Mouse (Mus musculus) mature B cell (primary cell): ENCODE results near the gene Tcf7l2.

Experiments used
- in situ Hi-C: fragments of 300-500 bp; cut with MboI; formaldehyde crosslinking; loops from 2 replicates; pipeline ENCODE4 v1.14.3; 2019

Gene Tcf7l2

DNA sequence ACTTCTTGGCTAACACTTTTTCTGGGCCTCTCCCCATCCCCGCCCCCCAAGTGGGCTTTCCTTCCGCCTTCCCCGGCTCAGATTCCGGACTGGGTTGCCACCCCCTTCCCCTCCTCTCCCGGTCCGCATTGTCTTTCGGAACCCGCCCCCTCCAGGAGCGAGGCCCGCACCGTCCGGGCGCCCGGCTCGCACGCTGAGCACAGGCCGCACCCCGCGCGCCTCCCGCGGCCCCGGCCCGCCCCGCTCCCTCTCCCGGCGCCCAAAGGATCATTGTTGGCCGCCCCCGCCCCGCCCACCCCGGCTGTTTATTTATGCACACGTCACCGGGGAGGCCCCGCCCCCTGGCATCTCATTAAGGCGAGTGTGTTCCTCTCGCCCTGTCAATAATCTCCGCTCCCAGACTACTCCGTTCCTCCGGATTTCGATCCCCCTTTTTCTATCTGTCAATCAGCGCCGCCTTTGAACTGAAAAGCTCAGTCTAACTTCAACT is at the start of gene Tcf7l2:
Tcf7l2 (plus strand) TSS at position 382 of the 490 bp plus-strand sequence.
- in situ Hi-C loops = no loop called here

DNA sequence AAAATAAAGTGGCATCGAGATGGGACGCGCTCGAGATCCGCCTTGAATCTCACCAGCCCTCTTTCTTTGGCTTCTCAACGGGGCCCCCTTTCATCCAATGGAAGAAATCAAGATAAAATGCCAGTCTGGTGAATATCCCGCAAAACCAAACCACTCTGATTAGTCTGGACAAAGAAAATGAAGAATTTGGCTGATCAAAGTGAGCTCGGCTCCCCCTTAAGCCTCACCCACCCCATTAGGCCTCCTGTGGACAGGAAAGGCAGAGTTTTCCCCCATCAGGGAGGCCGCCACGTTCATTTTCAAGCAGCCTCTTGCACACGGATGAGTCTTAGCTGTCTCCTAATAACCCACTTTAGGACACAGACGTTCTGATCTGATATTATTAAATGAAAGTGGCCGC is 47.0 kb upstream of the Tcf7l2 start:
- in situ Hi-C loops = no loop called here

DNA sequence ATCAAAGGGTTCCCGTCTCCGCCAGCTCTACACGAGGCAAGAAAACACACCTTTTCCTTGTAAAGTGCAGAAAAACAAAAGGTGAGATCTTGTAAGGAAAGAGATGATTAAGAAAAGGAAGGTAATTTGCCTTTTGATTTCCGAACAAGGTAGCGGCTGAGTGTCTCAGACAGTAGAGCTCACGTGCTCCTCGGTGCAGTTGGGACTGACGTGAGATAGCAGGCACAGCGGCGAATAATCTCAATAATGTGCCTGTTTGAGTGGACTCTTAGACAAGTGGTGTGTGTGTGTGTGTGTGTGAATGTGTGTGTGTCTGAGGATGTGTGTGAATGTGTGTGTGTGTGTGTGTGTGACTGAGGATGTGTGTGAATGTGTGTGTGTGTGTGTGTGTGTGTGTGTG is 46.2 kb upstream of the Tcf7l2 start:
- in situ Hi-C loops = no loop called here

DNA sequence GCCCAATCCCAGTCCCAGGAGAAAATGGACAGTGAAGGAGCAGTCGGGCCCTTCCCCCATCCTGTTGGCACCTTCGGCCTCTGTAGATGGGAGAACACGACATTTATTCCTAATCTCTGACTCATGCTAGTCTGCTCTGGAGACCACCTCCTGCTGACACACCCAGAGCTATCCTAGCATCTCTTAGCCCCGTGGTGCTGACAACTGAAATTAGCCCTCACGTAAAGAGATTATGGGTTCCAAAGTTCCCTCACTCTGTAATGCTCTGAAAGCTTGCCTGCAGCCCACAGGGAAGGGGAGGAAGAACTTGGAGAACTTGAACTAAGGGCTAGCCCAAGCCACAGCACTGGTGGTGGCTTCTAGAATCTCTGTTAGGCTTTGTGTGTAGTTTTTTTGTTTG is 42.7 kb upstream of the Tcf7l2 start:
- in situ Hi-C loops = no loop called here

DNA sequence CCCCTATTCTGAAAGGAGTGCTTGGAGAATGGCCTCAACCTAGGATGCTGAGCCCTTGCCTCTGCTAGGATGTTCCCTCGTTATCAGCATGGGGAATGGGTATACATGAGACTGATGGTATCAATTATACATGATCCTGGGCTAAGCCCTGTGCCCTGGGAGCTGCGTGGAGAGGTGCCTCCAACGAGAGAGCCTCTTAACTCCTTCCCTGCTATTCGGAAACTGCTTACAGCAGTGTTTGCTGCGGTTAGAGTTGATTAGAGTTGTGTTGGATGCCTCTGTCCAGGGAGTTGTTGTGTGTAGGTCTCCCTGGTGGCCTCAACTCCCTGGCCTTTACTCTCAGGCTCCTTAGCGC is 41.4 kb upstream of the Tcf7l2 start:
- in situ Hi-C loops = no loop called here

DNA sequence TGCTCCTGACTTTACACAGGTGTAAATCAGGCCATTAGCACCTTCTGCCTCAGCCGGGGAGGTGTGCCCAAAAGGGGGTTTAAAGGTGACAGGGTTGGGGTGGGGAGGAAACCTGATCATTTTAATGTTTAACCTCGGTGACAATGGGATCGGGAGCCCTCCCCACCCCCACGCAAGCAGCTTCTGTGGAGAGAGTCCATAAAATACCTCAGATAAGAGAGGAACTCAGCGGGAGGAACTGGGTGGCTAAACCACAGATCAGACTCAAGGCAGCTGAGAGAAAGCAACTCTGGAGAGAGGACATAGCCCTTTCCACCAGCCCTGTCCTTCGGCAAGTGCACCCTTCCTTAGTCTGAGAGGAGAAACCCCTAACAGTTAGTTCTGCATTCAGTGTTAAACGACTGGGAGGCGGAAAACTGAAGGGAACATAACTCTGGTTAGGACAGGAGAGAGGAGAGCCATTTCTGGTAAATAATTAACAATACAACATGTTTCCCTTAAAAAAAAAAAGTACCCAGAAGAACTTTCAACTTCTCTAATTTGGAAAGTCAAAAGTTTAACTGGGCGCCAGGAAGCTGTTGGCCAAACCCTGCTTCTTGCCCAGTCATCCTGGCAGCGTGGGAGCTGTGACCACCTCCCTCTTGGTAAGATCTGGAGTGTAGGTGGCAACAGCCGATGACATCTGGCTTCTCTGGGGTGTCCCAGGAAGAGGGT is 40.9 kb upstream of the Tcf7l2 start:
- in situ Hi-C loops = no loop called here

DNA sequence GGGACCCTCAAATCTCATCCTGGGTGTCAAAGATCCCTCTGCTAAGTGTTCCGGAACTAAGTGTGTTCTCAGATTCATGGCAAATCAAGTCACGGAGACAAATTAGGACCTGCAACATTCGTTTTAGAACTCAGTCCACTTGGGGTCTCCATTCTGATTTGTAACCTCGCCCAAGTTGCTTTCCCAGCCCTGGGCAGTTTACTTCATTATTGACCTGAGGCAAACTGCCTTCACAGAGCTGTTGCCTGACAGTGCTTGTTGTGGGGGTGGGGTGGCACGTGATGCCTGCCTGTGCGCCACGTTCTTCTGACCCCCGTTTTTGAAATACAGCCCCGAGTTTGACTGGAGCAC is 40.4 kb upstream of the Tcf7l2 start:
- in situ Hi-C loops = no loop called here

DNA sequence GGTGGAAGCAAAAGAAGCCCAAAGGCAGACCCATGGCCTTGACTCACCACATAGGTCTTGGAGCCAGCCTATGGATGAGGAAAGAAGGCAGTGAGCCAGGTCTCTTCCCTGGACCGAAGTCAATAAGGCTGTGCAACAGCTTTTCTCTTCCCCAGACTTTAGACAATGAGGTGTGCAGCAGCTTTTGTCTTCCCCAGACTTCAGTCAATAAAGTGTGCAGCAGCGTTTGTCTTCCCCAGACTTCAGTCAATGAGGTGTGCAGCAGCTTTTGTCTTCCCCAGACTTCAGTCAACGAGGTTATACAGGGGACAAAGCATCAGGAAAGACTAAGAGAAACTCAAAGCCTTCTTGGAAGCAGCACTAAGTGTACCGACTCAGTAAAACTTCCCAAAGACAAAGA is 39.5 kb upstream of the Tcf7l2 start:
- in situ Hi-C loops = no loop called here

DNA sequence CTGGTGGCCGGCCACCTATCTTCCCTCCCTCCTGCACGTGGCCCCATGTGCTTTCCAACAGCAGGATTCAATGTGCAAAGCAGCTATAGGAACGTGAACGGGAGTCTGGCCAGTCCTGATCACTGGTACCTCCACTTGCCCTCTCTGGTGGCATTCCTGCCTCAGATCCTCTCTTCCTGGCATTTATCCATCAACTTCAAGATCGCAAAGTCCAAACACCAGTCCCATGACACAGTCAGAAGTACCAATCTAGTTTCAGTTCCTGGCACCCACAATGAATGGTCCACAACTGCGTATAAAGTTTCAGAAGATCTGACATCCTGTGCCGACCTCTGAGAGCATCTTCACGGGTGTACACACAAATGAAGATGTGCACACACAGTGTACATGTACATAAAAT is 38.9 kb upstream of the Tcf7l2 start:
- in situ Hi-C loops = no loop called here

DNA sequence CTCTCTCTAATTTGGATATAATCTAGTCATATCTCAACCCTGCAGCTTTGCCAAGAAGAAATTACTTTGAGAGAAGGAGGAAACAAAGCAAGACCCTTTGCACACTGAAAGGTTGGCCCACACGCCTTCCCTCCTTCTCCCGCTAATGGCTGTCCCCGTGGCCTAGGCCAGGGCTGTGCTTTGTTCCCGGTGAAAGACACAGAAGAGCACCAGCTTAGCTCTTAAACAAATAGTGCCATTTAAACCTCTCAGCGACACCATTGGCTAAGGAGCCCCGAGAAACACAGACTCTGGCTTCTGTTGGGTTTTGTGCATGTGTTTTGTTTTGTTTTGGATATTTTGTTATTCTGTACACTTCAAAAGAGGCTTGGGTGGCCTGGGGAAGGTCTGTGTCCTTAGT is 37.5 kb upstream of the Tcf7l2 start:
- in situ Hi-C loops = no loop called here

DNA sequence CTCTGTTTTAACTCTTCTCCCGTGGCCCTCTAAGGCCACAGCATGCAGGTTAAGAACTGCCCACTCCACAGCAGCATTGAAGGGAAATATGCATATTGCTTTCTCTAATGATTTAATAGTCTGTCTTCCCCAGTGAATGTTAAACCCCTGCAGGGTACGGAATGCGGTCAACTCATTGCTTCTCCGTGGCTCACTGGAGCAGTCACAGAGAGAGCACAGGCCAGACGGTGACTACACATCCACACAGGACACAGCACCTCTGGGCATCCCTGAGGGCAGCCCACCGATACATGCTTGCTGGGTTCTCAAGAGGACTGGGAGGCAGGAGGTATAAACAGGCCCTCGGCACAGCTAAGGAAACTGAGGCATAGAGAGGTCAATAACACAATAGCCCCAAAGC is 35.3 kb upstream of the Tcf7l2 start:
- in situ Hi-C loops = no loop called here

DNA sequence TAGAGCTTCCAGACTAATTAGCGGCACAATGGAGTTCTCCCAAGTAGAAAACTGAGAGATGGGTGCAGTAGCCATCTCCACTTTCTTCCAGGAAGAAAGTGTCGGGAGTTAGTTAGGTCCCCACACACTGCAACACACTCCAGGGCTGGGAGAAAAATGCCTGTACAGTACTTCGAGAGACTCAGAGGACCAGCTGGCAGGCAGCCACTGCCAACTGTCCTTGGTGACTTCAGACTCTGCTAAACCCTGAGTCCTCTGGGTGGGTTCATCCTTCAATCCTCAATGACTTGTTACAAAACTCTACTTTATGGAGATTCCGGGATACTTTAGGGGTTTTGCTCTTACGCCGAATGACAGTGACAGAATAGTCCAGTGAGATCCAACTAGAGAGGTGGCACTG is 34.8 kb upstream of the Tcf7l2 start:
- in situ Hi-C loops = no loop called here

DNA sequence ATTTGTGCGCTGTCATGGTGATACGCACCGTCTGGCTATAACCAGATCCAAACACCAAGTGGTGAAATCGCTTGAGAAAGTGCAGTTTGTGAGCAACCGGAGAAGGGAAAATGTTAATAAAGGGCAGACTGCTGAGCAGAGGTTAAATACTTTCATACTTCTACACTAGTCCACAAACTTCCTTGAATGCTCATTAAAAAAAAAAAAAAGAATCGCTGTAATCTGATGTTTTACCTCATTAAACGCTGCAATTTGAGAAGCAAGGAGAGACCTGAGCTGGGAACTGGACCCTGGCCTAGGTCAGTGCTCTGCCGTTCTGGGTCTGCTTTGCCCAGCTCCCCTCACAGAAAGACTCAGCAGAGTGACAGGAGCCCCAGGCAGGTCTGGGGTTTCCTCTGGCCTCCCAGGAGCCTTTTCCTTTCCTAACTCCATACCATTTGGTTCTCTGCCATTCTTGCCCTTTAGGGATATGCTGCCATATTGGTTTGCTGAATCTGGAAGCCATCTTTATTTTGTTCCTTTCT is 33.5 kb upstream of the Tcf7l2 start:
- in situ Hi-C loops = no loop called here

DNA sequence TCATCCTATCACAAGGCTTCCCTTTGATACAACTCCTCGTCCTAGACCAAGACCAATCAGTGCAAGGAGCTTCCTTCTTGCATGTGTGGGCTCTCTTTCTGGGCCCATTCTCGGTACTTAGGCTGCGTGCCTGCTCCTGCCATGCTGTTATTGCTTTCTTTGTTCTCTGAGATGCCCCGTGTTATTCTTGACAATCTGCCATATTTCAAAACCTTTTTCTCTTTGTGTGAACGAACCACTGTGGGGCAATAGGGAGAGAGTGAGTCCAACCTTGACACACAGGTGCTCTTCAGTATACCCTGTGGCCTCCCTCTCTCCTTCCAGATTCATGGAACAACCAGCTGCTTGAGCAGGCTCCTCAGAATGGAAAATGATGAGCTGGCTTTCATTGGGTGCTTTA is 30.8 kb upstream of the Tcf7l2 start:
- in situ Hi-C loops = no loop called here

DNA sequence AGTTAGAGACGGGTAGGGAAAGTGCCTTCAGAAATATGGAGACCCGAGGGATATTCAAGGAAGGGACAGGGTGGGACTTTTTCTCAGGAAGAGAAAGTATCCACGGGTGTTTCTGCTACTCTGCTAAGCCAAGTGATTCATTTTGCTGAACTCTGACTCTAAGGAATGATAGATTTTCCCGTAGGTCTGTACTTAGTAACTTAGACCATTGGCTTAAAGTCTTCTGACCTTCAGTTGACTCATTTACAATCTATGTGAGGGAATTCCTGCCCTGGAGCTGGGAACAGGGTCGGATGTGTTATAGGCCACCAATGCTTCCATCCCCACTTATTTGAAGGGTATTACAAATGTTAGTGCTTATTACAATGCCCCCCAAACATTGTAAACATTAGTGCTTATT is 29.9 kb upstream of the Tcf7l2 start:
- in situ Hi-C loops = no loop called here

DNA sequence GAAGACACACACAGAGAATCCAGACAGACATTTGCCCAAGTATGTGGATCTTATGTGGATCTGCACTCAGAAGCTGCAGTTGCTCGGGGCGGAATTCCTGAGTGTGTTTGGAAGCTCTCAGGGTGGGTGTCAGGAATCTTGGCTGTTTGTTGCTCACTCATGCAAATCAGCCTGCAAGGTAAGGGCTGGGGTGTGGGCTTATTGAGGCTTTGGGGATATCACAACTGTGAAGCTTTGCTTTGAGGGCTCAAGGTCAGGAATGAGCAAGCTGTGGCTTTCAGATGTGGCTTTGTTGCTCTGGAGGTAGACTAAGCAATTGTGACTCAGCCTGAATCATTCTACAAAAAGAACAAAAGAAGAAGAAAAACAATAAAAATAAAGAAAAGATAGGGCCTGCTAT is 28.9 kb upstream of the Tcf7l2 start:
- in situ Hi-C loops = no loop called here

DNA sequence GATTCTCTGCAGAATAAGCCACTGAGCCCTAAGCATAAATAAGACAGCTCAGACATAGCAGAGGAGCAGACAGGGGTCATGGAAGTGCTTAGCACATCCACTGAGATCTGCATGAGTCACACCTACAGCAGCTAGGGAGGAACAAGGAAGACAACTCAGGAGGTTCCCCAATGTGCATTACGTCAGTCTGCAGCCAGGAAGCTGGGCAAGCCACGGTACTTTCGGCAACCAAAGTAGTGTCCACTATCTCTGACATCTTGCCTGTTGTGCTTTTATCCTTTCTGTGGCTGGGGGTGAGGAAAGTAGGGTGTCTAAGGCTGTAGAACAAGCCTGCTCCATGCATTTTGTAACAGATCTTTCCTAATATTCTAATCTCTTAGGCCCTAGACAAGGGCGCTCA is 27.6 kb upstream of the Tcf7l2 start:
- in situ Hi-C loops = no loop called here

DNA sequence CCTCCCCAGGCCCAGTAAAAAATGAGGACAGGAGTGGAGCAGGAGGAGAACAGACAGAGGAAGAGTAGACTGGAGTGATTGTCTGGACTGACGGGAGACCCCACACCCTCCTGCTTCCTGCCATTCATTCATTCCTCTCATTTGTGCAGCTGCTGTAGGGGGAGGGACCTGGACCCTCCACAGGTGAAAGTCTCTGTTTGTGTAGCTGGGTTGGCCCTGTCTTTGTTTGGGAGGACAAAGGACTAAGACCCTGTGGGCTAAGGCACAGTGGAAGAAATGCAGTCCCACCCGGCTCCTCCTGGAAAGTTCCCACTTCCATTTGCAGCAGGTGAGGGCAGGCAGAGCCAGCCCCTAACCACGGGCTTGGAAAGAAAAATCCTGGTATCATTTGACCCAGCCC is 27.0 kb upstream of the Tcf7l2 start:
- in situ Hi-C loops = no loop called here

DNA sequence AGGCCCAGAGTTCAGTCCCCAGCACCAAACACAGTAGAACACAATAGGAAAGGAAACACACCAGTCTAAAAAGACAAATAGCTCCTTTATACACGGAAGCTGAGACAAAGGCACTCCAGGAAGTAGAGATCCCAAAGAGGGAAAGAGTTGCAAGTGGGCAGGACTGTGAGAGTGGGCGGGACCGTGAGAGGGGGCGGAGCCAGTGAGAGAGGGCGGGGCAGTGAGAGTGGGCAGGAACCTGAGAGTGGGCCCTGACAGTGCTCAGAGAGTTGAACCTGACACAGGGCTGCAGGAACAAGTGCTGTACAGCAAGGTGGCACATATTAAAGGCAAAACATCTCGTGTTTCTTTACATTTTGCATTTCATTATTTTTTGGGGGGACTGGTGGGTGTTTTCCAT is 22.5 kb upstream of the Tcf7l2 start:
- in situ Hi-C loops = no loop called here

DNA sequence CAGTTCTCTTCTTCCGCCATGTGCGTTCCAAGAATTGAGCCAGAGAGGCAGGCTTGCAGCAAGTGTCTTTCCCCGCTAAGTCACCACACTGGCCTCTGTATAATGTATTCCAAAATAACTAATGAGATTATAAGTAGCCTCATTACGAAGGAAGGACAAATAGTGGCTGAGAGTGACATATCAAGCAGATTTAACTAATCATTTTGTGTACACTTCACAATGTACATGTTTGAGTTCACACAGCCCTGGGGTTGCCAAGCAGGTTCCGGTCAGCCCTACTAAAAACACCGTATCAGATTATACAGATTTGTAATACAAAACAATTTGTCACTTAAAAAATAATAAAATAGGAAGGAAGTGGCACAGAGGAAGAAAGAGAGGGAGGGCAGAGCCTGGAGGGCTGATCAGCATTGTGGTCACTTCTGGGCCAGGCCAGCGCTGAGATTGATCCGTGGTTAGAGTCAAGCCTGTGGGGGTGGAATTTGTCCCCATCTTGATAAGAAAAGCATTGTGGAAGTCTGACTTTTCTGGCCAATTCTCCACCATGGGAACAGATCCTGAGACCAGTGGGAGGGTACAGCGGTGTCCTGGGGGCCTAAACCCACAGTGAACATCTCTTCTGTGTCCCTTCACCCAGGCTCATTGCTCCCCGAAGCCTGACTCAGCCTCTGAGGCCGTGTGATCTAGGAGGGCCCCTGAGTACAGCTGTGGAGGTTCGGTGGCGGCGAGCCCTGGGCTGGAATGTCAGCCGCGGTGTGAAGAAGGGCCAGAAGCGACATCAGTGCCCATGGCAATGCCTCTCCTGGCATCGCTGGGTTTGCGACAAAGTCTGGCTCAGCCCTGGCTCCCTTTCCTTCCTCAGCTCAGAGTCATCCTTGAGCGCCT is 21.9 kb upstream of the Tcf7l2 start:
- in situ Hi-C loops = no loop called here

DNA sequence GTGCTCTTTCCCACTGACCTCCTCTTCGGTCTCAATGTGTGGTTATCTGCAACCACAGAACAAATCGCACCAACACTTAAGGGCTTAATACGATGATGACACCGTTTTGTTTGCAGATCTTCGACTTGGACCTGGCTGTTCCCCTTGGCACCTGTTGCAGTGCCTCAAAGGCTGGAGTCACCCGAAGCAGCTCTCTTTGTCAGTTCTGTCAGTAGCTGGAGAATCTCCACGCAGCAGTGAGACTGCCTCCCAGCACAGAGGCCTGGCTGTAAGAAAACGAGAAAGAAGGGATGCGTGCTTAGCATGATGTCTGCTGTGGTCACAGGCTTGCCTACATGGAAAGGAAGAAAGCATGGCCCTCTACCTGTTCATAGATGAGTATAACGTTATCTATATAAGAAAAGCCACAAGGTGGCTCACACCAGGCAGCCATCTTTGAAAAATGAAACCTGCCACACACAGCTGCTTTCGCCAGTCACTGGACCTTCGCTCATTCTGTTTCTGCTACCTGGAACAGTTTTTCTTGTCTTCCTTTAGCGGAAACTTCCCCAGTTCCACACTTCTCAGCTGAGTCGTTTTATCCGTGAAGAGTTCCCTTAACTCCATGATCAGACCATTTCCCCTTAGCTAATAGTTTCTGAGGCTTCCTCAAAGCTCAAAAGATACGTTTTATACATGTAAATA is 21.1 kb upstream of the Tcf7l2 start:
- in situ Hi-C loops = no loop called here

DNA sequence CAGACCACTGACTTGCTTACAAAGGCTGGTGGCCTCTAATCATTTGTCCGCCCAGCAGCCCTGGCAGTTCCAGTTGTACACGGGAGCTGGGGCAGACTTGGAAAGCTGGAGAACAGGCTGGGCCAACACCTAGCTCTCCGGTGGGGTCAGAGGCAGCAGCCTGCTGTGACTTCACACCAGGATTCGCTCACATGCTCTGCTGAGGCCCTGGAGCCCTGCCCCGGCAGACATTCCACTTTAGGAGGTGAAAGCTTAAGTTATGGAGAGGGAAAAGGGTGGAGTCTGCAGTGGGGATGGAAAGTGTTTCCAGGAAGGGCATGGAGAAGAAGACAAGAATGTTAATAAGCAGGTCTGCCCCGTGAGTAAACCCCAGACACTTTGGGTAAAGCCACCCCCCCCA is 19.2 kb upstream of the Tcf7l2 start:
- in situ Hi-C loops = no loop called here

DNA sequence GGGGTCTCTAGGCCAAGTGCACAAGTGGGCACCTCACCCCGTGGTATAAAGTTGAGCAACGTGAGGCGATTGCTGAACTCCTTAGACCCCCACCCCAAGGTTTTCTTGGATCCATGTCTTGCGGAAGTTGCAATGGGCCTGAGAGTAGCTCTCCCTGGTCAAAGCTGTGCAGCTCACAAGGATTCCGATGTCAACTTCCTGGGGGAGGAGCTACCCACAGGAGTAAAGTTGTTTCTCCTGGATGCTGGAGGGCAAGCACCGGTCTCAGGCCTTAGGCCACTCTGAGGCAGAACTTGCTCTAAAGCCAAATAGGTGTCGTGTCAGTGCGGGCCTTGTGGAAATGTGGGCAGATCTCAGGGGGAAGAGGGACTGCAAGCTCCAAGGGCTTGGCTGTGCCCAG is 12.2 kb upstream of the Tcf7l2 start:
- in situ Hi-C loops = no loop called here
